Mouse (Mus musculus) erythroblast, embryonic 14.5 days (primary cell): ENCODE results near the gene Trim46.

ENCODE experiments used
- GATA1 ChIP-seq: IDR thresholded peaks from 2 replicates; pipeline ENCODE4 v1.6.1; 2012; ENCODE audit warnings: low read length, inconsistent platforms, mixed read lengths
- TAL1 ChIP-seq: IDR thresholded peaks from 3 replicates; pipeline ENCODE4 v1.6.1; 2012; ENCODE audit warnings: low read length, inconsistent platforms, mixed read lengths

GRCm38 (mm10) chr3:89292303-89292702, 46.2 kb upstream of the Trim46 start:
- TF ChIP-seq GATA1 (no peak), TAL1 (no peak)
